Mouse (Mus musculus): Measurements from ENCODE around the gene Adnp. TPM values are rescaled to one million over a fixed set of nuclear protein-coding genes. Genes with fewer than 3 reads are reported as not detected.

The Adnp gene
- polyA plus RNA-seq, 1 experiment = 51.3 TPM

DNA sequence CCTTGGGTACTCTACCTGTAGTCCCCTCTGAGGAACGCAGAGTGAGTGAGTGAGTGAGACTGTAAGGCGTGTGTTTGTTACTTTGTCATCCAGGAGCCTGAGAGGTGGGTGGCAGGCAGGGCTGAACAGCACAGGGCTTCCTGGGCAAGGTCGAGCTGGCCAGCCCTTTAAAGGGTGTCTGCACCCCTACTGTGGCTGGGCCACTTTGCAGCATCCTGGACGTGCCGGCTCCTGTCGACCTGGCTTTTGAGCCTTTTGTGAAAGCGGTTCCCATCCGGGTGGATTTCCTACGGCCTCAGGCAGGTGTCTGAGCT, 37.2 kb downstream of the Adnp start:
- TF ChIP-seq GATA1 (IDR thresholded peaks at IDR 0.05; ENCODE audit: low read length) = no peak

DNA sequence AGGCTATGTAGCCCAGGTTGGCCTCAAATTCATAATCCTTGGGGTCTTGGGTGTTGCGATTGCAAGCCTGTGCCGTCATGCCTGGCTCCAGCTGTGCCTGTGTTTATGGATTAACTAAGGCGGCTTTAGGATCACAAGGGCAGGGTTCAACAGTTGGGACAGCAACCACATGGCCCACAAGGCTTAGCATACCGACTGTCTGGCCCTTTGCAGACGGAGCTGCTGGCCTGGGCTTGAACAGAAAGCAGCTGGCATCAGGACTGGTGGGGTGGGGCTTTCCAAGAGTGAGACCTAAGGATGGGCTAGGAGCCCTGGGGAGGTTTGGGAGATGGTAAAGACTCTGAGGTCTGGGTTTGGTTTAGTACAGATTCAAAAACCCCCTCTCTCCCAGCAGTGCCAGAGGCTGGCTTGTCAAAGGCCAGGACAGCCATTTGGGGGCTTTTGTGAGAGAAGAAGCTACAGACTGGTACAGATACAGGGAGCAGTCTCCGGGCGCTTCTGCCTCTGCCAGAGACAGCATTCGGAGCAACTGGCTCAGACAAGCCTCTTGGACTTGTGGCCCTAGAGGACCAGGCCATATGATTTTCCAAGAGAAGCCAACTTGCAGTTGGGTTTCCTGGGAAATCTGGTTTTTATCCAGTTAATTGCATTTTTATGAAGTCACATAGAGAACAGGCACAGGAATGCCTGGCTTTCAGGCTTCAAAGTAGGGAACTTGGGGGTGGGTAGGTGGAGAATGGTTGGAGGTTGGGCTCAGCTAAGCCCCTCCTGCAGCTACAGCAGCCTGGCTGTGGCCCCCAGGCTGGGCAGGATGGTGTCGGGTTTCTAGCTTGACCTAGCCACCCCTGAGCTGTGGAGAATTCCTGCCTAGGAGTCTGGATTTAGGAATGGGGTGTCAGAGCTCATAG, 37.8 kb downstream of the Adnp start:
- no peak for TF ChIP-seq GATA1 (IDR thresholded peaks at IDR 0.05; ENCODE audit: low read length)

DNA sequence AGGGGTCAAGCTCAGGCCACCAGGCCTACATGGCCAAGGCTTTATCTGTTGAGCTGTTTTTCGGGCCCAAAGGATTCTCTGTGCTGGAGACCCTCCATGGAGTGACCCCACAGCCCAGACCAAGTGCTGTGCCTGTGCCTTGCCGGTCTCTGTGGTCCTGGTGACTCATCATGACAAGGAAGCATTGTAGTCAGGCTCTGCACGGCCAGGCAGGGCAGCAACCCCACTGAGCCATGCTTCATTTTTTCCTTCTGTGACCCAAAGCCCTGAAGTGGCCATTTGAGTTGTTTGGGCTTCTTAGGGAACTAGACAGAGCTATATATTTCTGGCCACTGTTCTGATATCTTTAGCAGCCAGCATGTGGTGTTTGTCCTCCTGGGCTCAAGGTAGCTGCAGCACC, 39.1 kb downstream of the Adnp start:
- no peak for TF ChIP-seq GATA1 (IDR thresholded peaks at IDR 0.05; ENCODE audit: low read length)

DNA sequence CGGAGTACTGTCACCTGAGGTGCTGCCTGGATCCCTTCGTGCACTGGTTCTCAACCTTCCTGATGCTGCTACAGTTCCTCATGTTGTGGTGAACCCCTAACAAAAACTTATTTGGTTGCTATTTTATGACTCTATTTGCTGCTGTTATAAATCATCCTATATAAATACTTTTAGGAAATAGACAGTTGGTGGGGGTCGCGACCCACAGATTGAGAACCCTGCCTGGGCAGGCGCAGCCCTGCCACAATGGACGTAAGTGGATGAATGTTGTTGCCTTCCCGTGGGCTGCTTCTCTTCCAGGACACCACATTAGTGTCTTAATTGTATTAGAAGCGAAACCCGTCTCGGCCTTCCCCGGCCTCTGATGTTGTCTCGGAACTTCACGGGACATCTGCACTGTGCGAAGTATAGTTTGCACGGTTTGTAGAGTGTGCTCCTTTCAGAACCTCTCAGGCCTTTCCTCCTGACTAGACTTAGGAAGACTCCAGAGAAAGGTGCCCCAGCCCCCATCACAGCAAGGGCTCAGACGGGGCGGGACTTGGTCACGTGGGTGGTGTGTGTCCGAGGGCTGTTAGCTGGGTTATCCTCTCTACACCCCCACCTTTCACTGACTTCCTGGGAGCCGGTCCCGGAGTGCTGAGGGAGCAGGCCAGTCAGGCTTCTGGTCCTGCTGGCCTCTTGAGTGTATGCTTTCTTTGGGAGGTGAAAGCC, 40.0 kb downstream of the Adnp start:
- no peak for TF ChIP-seq GATA1 (IDR thresholded peaks at IDR 0.05; ENCODE audit: low read length)

DNA sequence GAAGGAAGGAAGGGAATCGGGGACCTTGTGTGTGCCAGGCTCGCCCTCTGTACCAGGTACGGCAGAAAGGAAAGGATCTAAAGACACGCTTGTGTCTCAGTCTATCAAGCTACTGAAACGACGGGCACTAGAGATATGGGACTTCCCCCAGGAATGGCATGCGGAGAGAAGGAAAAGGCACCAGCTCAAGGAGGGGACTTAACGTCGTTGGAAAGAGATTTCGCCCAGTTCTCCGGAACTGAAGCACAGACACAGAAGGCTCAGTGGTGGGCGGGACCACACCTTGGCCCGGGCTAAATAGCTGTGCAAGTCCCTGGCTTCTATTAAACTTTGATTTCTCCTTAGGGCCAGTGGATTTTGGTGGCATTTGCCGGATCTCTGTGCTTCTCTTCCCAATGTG, 44.9 kb downstream of the Adnp start:
- no peak for TF ChIP-seq GATA1 (IDR thresholded peaks at IDR 0.05; ENCODE audit: low read length)

DNA sequence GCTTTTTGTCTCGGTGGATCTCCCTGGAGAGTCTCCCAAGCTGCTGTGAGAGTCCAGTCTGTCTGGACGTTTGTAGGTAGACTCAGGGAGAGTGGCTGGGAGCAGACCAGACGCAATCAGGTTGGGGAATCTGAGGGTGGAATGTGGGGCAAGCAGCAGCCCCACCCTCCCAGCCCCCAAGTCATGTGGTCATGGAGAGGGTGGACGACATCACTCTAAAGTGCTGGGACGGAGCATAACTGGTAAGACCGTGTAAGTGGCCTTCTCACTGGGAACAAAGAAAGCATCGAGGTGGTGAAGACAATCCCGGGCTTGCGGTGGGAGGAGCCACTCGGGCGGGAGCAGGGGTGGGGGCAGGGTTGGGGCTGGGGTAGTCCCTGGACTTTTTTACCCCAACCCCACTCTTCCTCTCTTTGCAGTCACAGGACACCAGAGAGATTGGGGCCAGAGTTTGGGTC, 45.4 kb downstream of the Adnp start:
- no peak for TF ChIP-seq GATA1 (IDR thresholded peaks at IDR 0.05; ENCODE audit: low read length)

DNA sequence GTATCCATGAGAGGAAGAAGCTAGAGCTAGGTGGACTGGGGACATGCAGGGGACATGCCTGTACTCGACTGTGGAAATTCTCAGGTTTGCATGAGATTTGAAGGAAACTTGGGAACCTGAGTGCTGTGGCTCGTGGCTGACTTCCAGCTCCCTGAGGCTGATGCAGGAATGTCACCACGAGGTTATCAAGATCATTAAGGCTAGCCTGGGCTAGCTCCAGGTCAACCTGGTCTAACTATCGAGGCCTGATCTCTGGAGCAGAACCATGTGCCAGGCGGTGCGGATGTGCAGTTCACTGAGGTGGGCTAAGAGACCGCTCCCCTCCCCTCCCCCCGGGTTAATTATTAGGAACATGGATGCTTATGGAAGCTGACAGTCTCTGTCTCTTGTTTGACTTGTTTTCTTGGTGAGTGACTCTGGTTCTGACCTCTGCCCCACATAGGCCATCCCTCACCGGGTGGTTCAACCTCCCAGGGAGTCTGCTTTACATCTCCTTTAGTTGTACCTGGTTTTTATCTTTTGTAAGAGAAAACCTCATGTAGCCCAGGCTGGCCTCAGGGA, 46.5 kb downstream of the Adnp start:
- TF ChIP-seq GATA1 (IDR thresholded peaks at IDR 0.05; ENCODE audit: low read length) = no peak

DNA sequence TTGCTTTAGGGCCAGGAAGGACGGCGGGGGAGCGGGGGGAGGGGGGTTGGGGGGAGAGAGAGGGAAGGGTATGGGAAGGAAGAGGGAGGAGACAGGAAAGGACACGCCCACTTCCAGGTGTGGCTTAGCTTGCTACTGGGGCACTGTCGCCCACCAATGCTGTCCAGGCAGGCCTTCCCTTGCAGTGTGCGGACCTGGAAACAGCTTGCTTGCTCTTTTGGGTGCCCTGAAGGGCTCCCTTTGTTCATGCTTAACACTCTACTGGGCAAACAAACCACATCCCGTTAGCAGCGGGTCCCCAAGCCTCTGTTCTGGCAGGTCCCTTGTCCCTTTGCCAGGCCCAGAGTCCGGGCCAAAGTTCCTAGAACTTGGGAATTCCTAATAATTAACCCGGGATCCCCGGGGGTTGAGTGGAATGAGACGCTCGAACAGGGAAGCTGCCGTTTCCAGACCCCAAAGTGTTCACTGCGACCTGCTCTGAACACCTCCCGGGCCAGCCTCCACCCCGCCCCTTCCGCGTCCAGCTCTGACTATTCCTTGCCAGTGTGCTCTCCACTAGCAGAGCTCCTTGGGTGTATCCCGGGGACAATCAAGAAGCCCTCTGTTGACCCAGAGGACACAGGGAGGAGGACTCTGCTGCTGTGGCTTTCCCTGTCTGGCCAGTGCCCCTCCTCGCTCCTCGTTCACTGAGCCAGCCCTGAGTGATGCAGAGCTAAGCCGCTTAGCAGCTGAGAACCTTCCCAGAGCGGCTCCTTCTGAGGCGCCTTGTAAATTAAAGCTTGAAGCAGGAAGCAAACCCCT, 47.8 kb downstream of the Adnp start:
- TF ChIP-seq GATA1 (IDR thresholded peaks at IDR 0.05; ENCODE audit: low read length) = no peak

DNA sequence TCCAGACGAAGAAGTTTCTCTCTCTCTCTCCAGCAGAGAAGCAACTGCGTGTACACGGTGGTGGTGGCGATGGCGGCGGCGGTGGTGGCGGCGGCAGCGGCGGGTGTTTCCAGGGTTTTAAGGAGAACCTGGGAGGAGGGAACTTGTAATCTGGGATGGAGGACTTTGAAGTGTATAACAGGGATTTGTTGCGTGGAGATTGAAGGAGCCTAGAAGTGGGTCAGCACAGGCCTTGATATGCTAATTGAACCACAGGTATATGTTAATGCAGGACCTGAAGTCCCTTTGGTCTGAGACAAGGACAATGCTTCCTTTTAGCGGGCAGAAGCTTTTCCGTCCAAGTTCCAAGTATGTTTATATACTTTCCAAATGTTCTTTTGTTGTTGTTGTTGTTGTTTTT, 50.6 kb downstream of the Adnp start:
- TF ChIP-seq GATA1 (IDR thresholded peaks at IDR 0.05; ENCODE audit: low read length) = no peak

DNA sequence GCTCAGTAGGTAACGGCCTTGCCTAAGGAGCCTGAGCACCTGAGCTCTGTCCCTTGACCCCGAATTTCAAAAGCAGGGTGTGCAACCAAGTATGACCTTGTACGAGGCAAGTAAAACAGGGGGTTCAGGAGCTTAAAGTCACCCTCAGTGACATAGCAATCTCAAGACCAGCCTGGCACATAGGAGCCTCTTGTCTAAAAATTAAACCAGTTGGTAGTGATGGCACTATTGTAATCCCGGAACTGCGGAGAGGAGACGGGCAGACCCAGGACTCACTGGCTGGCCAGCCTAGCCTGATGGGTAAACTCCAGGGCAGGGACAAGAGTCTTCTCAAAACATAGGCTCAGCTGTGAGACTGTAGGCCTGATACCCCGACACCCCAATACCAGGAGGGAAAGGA, 51.2 kb downstream of the Adnp start:
- TF ChIP-seq GATA1 (IDR thresholded peaks at IDR 0.05; ENCODE audit: low read length) = no peak

DNA sequence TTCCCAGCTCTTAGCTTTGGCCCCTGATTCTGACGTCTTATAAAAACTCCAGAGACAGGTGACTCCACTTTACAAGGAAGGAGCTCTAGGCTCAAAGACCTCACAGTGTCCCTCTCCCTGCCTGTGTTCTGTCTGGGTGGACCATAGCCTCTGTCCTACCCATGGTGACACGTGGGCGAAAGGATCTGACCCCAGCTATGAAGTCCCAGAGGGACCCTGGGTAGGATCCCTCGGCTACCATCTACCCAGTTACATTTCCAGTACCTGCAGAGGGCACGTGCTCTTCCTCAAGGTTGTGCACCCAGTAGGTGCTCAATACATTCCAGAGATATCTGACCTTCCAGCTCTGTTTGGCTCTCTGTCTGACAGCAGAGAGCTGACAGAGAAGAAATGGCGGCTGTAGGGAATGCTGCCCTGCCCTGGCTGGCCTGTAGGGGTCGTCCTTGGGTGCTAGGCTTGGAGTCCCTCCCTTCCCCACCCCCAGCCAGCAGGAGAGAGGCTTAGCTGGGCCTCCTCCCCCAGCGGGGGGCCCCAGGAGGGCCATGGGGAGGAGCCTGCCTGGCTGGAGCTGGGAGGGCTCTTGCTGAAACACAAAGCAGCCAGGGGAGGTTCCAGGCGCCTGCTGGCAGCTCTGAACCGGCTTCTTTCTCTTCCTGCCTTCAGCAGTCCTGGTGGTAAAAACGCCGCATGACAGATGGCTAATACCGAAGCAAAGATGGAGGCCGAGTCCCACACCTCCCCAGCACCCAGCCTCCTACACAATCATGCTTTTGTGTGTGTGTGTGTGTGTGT, 52.6 kb downstream of the Adnp start:
- TF ChIP-seq GATA1 (IDR thresholded peaks at IDR 0.05; ENCODE audit: low read length) = no peak

DNA sequence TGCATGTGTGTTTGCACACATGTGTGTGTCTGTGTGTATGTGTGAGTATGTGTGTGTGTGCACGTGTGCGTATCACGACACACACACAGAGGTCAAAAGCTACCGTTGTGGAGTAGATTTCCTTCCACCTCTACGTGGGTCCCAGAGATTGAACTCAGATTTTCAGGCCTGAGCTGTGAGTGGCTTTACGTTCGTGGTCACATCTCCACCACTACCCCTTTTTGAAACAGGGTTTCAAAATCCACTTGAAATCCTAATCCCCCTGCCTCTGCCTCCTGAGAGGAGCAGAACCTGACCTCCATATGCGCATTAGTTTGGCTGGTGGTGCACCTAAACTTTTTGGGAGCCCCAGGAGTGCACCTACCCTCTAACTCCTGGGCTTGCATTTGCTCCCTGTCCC, 57.7 kb downstream of the Adnp start:
- no peak for TF ChIP-seq GATA1 (IDR thresholded peaks at IDR 0.05; ENCODE audit: low read length)

DNA sequence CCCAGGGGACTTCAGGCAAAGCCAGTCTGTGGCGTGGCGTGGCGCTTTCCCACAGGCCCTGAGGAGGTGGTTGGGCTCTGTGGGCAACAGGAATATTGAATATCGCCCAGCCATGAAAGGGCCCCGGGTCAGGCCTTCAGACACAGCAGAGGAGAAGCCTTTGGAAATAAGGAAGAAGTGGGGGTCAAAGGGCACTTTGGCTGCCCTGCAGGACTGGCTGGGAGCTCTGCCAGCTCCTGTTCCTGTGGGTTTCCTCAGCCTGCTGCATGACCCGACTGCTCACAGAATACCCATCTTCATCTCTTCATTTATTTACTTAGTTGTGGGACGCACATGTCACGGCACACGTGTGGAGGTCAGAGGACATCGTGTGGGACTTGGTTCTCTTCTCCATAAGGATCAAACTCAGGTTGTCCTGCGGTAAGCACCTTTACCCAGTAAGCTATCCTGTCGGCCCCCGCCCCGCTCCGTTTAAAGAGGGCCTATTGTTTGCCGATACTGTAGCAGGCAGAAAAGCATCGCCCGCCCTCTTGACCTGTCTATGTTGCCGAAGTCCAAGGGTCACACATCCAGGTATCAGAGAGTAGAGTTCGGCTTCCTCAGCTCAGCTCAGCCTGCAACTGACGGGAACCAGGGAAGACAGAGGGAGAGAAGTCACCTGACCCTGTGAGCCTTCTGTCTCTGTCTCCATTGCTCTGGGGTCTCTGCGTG, 59.0 kb downstream of the Adnp start:
- no peak for TF ChIP-seq GATA1 (IDR thresholded peaks at IDR 0.05; ENCODE audit: low read length)

DNA sequence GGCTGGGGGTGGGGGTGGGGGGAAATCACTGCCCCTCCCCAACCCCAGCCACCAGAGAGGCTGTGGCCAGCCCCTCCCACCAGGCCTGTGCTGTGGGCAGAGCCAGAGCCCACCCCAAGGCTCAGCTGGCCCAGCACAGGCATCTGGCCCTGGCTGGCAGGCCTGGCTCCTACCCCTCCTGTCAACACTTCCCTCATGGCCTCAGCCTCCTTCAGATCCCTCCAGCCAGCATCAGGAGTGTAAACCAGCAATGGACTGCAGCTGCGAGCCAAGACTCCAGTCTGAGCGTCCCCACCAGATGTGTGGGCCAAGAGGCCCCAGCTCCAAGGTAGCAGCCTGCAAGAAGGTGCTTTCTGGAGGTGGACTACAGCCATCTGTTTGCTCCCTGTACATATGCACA, 61.5 kb downstream of the Adnp start:
- no peak for TF ChIP-seq GATA1 (IDR thresholded peaks at IDR 0.05; ENCODE audit: low read length)
